ENCODE assay signal across 25 mouse cellular contexts in genomic region chr9:77965768-77966552, GRCm38 (mm10). TPM values are rescaled to one million over a fixed set of nuclear protein-coding genes. Genes with fewer than 3 reads are reported as not detected.
A peak's percentile ranks its signal among the peaks of the same experiment; 100 is the strongest.
DNase-seq lines count a peak whose midpoint lies in the region; ATAC-seq and TF ChIP-seq lines count a peak whose summit lies in the region.
"Had no signal": no experiment of that assay in that cellular context is flagged by ENCODE, and none has a peak within 500 bp of the region (broad histone marks: within the 10 kb centered on the region; RNA-seq: fewer than 3 reads in every experiment).

No protein-coding gene starts in this region.

- no peak overlapping the region for H3K4me2 ChIP-seq in lung, embryonic 14.5 days
- H3K4me2 ChIP-seq: forebrain, embryonic 15.5 days; hindbrain, embryonic 15.5 days; limb, embryonic 12.5 days; liver, embryonic 12.5 days; stomach, embryonic 15.5 days had no signal

- no peaks in the 10 kb centered on the region for H3K4me1 ChIP-seq in lung, embryonic 14.5 days (ENCODE audit: insufficient read depth)
- H3K4me1 ChIP-seq in G1E (ENCODE audit: insufficient read depth, low read depth, low read length) = peaks cover 88% of the 10 kb centered on the region
- H3K4me1 ChIP-seq: stomach, embryonic 15.5 days had no signal

- no peak for DNase-seq in lung, embryonic 14.5 days
- DNase-seq in lung, postnatal 4 days = no peak
- DNase-seq in G1E (ENCODE audit: low spot score) = peak; percentile 48
- DNase-seq in T-cell, adult 2 months (ENCODE audit: low spot score) = peak; percentile 12
- no peak for DNase-seq in embryo, embryonic 9.5 days (ENCODE audit: extremely low spot score)
- no peak for DNase-seq in gastrocnemius, adult 8-10 months (ENCODE audit: low spot score in 2 of 2)
- DNase-seq: adrenal gland, adult 2 months; cerebellum, adult 11 months; cerebellum, postnatal 14 days; gastrocnemius, postnatal 14 days; heart, postnatal 4 days; kidney, postnatal 36 days; layer of hippocampus, postnatal 36 days; right cerebral cortex, postnatal 4 days; thymus, adult 2 months had no signal

- TF ChIP-seq CTCF in lung, embryonic 14.5 days (IDR thresholded peaks at IDR 0.05; ENCODE audit: low read depth) = no peak
- no peak for TF ChIP-seq CTCF in G1E (IDR thresholded peaks at IDR 0.05; ENCODE audit: low read depth, low read length)

- H3K36me3 ChIP-seq in lung, embryonic 14.5 days (ENCODE audit: insufficient read depth) = peaks cover 9% of the 10 kb centered on the region; the same call in 1 of the 2 replicates
- peaks cover 85% of the 10 kb centered on the region for H3K36me3 ChIP-seq in G1E (replicated peaks)
- H3K36me3 ChIP-seq: forebrain, embryonic 15.5 days; stomach, embryonic 15.5 days had no signal

- no peak overlapping the region for H3K4me3 ChIP-seq in lung, embryonic 14.5 days (ENCODE audit: low read depth, low read length)
- H3K4me3 ChIP-seq in G1E (ENCODE audit: low read depth, low read length) = peak overlapping the region; percentile 16; the same call in 1 of the 2 replicates
- H3K4me3 ChIP-seq: forebrain, embryonic 15.5 days; heart, embryonic 10.5 days; hindbrain, embryonic 15.5 days; limb, embryonic 12.5 days; liver, embryonic 12.5 days; stomach, embryonic 15.5 days had no signal

- 68% methylated on average over 6 of the region's 6 CpGs for WGBS in lung, embryonic 14.5 days

- H3K27me3 ChIP-seq in lung, embryonic 14.5 days (ENCODE audit: insufficient read depth, low read length) = no peaks in the 10 kb centered on the region
- H3K27me3 ChIP-seq in G1E (ENCODE audit: insufficient read depth, low read length) = no peaks in the 10 kb centered on the region
- H3K27me3 ChIP-seq: forebrain, embryonic 15.5 days; hindbrain, embryonic 15.5 days; limb, embryonic 12.5 days; liver, embryonic 12.5 days; Patski; stomach, embryonic 15.5 days had no signal

- no peak for ATAC-seq in lung, embryonic 14.5 days (ENCODE audit: insufficient read depth)
- ATAC-seq in G1E (ENCODE audit: extremely low read depth, insufficient number of reproducible peaks, low FRiP score, poor library complexity, severe bottlenecking) = peak; percentile 45
- peak; percentile 59 for ATAC-seq in megakaryocyte progenitor cell, adult 5-6 weeks (replicated peaks; ENCODE audit: poor library complexity)
- ATAC-seq: forebrain, embryonic 15.5 days; intestine, postnatal 0 days; liver, embryonic 12.5 days; midbrain, embryonic 16.5 days; Patski had no signal

- H3K27ac ChIP-seq in lung, embryonic 14.5 days (ENCODE audit: low read depth) = peak overlapping the region; percentile 88
- H3K27ac ChIP-seq: forebrain, embryonic 15.5 days; heart, embryonic 10.5 days; hindbrain, embryonic 15.5 days; limb, embryonic 12.5 days; liver, embryonic 12.5 days; stomach, embryonic 15.5 days had no signal

- no peak overlapping the region for H3K9ac ChIP-seq in lung, embryonic 14.5 days
- H3K9ac ChIP-seq: forebrain, embryonic 15.5 days; hindbrain, embryonic 15.5 days; limb, embryonic 12.5 days; liver, embryonic 12.5 days; stomach, embryonic 15.5 days had no signal

- H3K9me3 ChIP-seq in lung, embryonic 14.5 days (ENCODE audit: low read depth, low read length) = no peaks in the 10 kb centered on the region
- H3K9me3 ChIP-seq in G1E (replicated peaks) = no peaks in the 10 kb centered on the region
- H3K9me3 ChIP-seq: forebrain, embryonic 15.5 days; heart, embryonic 10.5 days; hindbrain, embryonic 15.5 days; limb, embryonic 12.5 days; liver, embryonic 12.5 days; stomach, embryonic 15.5 days had no signal

RNA-seq across cellular contexts. Expression of gene Elovl5, which starts 48.8 kb away (rescaled TPM):
- 76.7 and 87.7 TPM in 2 replicates for polyA plus RNA-seq in lung, embryonic 14.5 days (2014; fragmentation: Nextera tagmentation; extraction: Ambion mirVana)
- total RNA-seq in G1E (2014; fragmentation: Nextera tagmentation) (80.4 and 81.5 TPM in 2 replicates), G1E (2017) (94.5 and 99.9 TPM in 2 replicates)
- polyA plus RNA-seq in G1E (2012) = 6.3 and 11.7 TPM in 2 replicates
- 97.0 and 107 TPM in 2 replicates for total RNA-seq in megakaryocyte progenitor cell, adult 5-6 weeks (2015)
- total RNA-seq in megakaryocyte progenitor cell, adult 5-6 weeks (2017) = 104 and 107 TPM in 2 replicates
- total RNA-seq in gastrocnemius, adult 8-10 months (2022) = 1 to 10 TPM; 5.3 to 6.6 (median 5.7) TPM

Comparison
In these comparisons a context has a peak if more than half of its experiments do, and no peak if none do; other contexts are left out.
1. DNase-seq: peak in G1E (single experiment) and T-cell, adult 2 months (single experiment); none in lung, embryonic 14.5 days (single experiment), lung, postnatal 4 days (0 of 2), embryo, embryonic 9.5 days (single experiment) and gastrocnemius, adult 8-10 months (0 of 2).
2. RNA of gene Elovl5, which starts 48.8 kb away (total RNA-seq): 97.0 to 107 TPM in megakaryocyte progenitor cell, adult 5-6 weeks and 80.4 to 99.9 TPM in G1E; 5.3 to 6.6 TPM in gastrocnemius, adult 8-10 months; every median in the first group is over 10 times any median in the second.